Mouse (Mus musculus) olfactory bulb, adult 2 months (tissue): ENCODE measurements at regions not wholly inside any gene's neighbourhood (a gene's known extent, or its start where the extent isn't known, plus 50 kb on each side); places are given as distances from the start of the nearest gene placed in this dataset.

Source experiments
- H3K27ac ChIP-seq: fragments of 200-500 bp; 2 replicates; pipeline ENCODE4 v1.5.1; 2012; ENCODE audit warnings: low read depth, low read length; ENCODE audit not compliant: insufficient read depth
- H3K4me1 ChIP-seq: fragments of 200-500 bp; 2 replicates; pipeline ENCODE4 v1.6.1; 2012; ENCODE audit warnings: low read length; ENCODE audit not compliant: control insufficient read depth, insufficient read depth
- H3K4me3 ChIP-seq: fragments of 200-500 bp; 2 replicates; pipeline ENCODE4 v1.5.1; 2012; ENCODE audit warnings: mild to moderate bottlenecking, low read depth, low read length, moderate library complexity; ENCODE audit not compliant: insufficient read depth
- CTCF ChIP-seq: fragments of 200-500 bp; IDR thresholded peaks from 2 replicates; pipeline ENCODE4 v1.5.1; 2012; ENCODE audit warnings: low read depth, mild to moderate bottlenecking, low read length, moderate library complexity; ENCODE audit not compliant: insufficient read depth
- POLR2A ChIP-seq: fragments of 200-500 bp; IDR thresholded peaks from 2 replicates; pipeline ENCODE4 v1.6.1; 2012; ENCODE audit warnings: mild to moderate bottlenecking, low read depth, low read length, moderate library complexity; ENCODE audit not compliant: insufficient read depth
- WGBS: fragments of 180-500 bp; shearing (Covaris S2); methylation state at CpG from one replicate; pipeline ENCODE4 v1.1.7; 2018; 5-methylcytosine and 5-hydroxymethylcytosine counted together

- no peaks in the 10 kb centered on the region; the same call in 1 of the 2 replicates for H3K4me1 ChIP-seq
- no peak overlapping the region for H3K27ac ChIP-seq
- TF ChIP-seq CTCF (no peak), POLR2A (no peak)
- no peak overlapping the region for H3K4me3 ChIP-seq
- 75% methylated on average over 7 of the region's 7 CpGs for WGBS
Measured at GRCm38 (mm10) chr12:110224250-110224649, 54.6 kb upstream of the Dio3 start.

GRCm38 (mm10) chr12:110228011-110228411 lies 50.9 kb upstream of the Dio3 start:
- Histone ChIP-seq H3K27ac (no peak overlapping the region), H3K4me3 (no peak overlapping the region), H3K4me1 (peaks cover 2% of the 10 kb centered on the region; the same call in 1 of the 2 replicates)
- 68% methylated on average over 12 of the region's 12 CpGs for WGBS
- TF ChIP-seq POLR2A (no peak), CTCF (no peak)
